Mouse (Mus musculus): ENCODE results near the gene Mef2d.

DNA sequence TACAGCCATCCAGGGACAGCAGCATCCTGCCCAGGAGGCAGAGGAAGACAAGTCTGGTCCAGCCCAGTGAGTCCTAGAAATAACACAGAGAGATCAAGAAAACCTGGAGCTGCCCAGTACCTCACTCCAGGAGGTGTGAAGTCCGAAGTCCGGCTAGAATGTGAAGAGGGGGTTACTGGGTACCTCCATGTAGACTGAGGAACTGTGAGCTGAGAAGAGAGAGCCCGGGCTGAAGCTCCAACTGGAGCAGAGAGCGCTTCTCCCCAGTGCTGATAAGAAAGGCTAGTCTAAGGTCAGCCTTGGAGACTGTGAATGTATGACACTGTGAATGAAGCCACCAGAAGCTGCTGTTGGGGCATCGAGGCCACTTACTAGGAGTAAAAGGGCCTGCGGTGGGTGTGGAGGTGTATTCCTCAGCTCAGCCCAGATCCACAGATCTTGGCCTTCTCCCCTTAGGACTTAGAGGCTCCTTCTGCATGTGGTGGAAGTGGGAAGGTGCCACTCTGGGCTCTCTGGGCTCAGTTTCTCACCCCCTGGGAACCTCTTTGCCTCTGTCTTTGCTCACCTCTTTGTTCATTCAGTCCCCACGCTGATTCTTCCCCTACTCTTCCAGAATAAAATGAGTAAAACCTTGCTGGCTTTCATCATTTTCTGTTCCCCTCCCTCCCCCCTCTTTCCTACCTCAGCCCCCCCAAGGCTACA, 62.0 kb downstream of the Mef2d start:
- TF ChIP-seq CTCF (IDR thresholded peaks at IDR 0.05; ENCODE audit: low read depth, low read length) (no peak), POLR2A (IDR thresholded peaks at IDR 0.05; ENCODE audit: insufficient read depth, low read length) (no peak)

Data from ES-Bruce4 (cell line).